Comparison of ENCODE assay signal across 8 mouse cellular contexts in genomic region chr8:72240951-72241350, GRCm38 (mm10). TPM values are rescaled to one million over a fixed set of nuclear protein-coding genes. Genes with fewer than 3 reads are reported as not detected.
A peak's percentile ranks its signal among the peaks of the same experiment; 100 is the strongest.
DNase-seq lines count a peak whose midpoint lies in the region; ATAC-seq and TF ChIP-seq lines count a peak whose summit lies in the region.

No protein-coding gene starts in this region.

- no peaks in the 10 kb centered on the region for H3K27me3 ChIP-seq in cerebellum, adult 2 months (ENCODE audit: control insufficient read depth, insufficient read depth, low read length)

- peaks cover 56% of the 10 kb centered on the region for H3K79me2 ChIP-seq in macrophage (ENCODE audit: inconsistent target)

- no peak for ATAC-seq in megakaryocyte progenitor cell, adult 5-6 weeks (replicated peaks; ENCODE audit: poor library complexity)

- TF ChIP-seq CTCF in layer of hippocampus, adult 2 months (conservative IDR thresholded peaks at IDR 0.05), result no peak
- TF ChIP-seq CTCF in cerebellum, adult 2 months (IDR thresholded peaks at IDR 0.05; ENCODE audit: borderline replicate concordance, insufficient read depth, low read depth, low read length), result no peak

- no peak for TF ChIP-seq POLR2A in cerebellum, adult 2 months (IDR thresholded peaks at IDR 0.05; ENCODE audit: borderline replicate concordance, insufficient read depth, low read length)

- H3K36me3 ChIP-seq in macrophage (ENCODE audit: inconsistent target), result peaks cover under 1% of the 10 kb centered on the region; the same call in 1 of the 2 replicates

- H3K4me1 ChIP-seq in cerebellum, adult 2 months (ENCODE audit: control insufficient read depth, insufficient read depth, low read length), result peaks cover 15% of the 10 kb centered on the region

- DNase-seq in layer of hippocampus, adult 2 months (ENCODE audit: low spot score in 2 of 2), result no peak
- DNase-seq in layer of hippocampus, postnatal 25 days (ENCODE audit: extremely low spot score in 1 of 2, low spot score in 1 of 2), result no peak
- peak in 1 of 2 experiments; percentile 21 for DNase-seq in cerebellum, adult 2 months
- peak; percentile 28 for DNase-seq in heart, postnatal 4 days
- DNase-seq in left cerebral cortex, postnatal 14 days (ENCODE audit: low spot score in 2 of 2), result no peak
- no peak for DNase-seq in natural killer cell, adult 2 months (ENCODE audit: low spot score in 2 of 2)

- WGBS in cerebellum, adult 2 months, result 35% methylated on average over 7 of the region's 7 CpGs
- WGBS in macrophage (ENCODE audit: missing documents), result 56% methylated on average over 7 of the region's 7 CpGs

- peak overlapping the region; percentile 98; the same call in 1 of the 2 replicates for H3K27ac ChIP-seq in layer of hippocampus, adult 2 months
- H3K27ac ChIP-seq in cerebellum, adult 2 months (ENCODE audit: insufficient read depth, low read length), result no peak overlapping the region
- H3K27ac ChIP-seq in macrophage, result no peak overlapping the region

- intact Hi-C loops in left cerebral cortex, postnatal 14 days (cut with DNase I), result loop anchor here (10.0 kb wide), 1 partner anchor 66 kb away; no protein-coding TSS in a partner anchor

- peak overlapping the region; percentile 78 for H3K4me3 ChIP-seq in layer of hippocampus, adult 2 months
- peak overlapping the region; percentile 56 for H3K4me3 ChIP-seq in cerebellum, adult 2 months (replicated peaks; ENCODE audit: insufficient read depth, low read depth, low read length)
- peak overlapping the region; percentile 92 for H3K4me3 ChIP-seq in macrophage (ENCODE audit: inconsistent target)

RNA-seq across cellular contexts. Expression of gene Ap1m1, which starts 1.1 kb away (rescaled TPM):
- total RNA-seq in layer of hippocampus, adult 2 months (2021), result 10 to 100 TPM; 93.4 to 95.1 TPM
- 10 to 100 TPM; 85.8 to 96.2 TPM for total RNA-seq in layer of hippocampus, postnatal 25 days (2021)
- polyA plus RNA-seq in cerebellum, adult 2 months (2012; rRNA removed), result 109 and 112 TPM in 2 replicates
- 10 to 100 TPM; 66.5 to 71.7 TPM for total RNA-seq in heart, postnatal 4 days (2021)
- total RNA-seq in macrophage (2018; cell fraction: chromatin; rRNA removed), result 10 to 100 TPM; 43.3 to 86.7 (median 64.3) TPM
- total RNA-seq in macrophage (2018; cell fraction: cytosol; rRNA removed), result 10 to 100 TPM; 37.3 to 55.1 (median 46.4) TPM
- total RNA-seq in macrophage (2018; cell fraction: nucleus; rRNA removed), result 10 to 100 TPM; 37.9 to 68.9 (median 48.9) TPM
- 43.7 to 76.1 TPM (median 50.7 TPM) in 3 replicates for polyA plus RNA-seq in macrophage (2018)
- total RNA-seq in left cerebral cortex, postnatal 14 days (2021), result 100 to 1,000 TPM; 100 to 104 TPM
- total RNA-seq in megakaryocyte progenitor cell, adult 5-6 weeks (2015), result 88.1 and 90.6 TPM in 2 replicates
- total RNA-seq in megakaryocyte progenitor cell, adult 5-6 weeks (2017), result 52.4 and 65.4 TPM in 2 replicates

RNA-seq across cellular contexts. Expression of gene Fam32a, which starts 21.4 kb away (rescaled TPM):
- total RNA-seq in layer of hippocampus, adult 2 months (2021), result 10 to 100 TPM; 56.1 to 63.4 TPM
- total RNA-seq in layer of hippocampus, postnatal 25 days (2021), result 10 to 100 TPM; 57.4 to 60.6 TPM
- 71.2 and 78.5 TPM in 2 replicates for polyA plus RNA-seq in cerebellum, adult 2 months (2012; rRNA removed)
- total RNA-seq in heart, postnatal 4 days (2021), result 10 to 100 TPM; 25.4 to 26.5 TPM
- 10 to 100 TPM; 14.7 to 41.6 (median 26.0) TPM for total RNA-seq in macrophage (2018; cell fraction: chromatin; rRNA removed)
- 10 to 100 TPM; 50.2 to 73.9 (median 58.4) TPM for total RNA-seq in macrophage (2018; cell fraction: cytosol; rRNA removed)
- total RNA-seq in macrophage (2018; cell fraction: nucleus; rRNA removed), result 10 to 100 TPM; 21.7 to 63.1 (median 34.0) TPM
- 53.0 to 65.8 TPM (median 59.4 TPM) in 3 replicates for polyA plus RNA-seq in macrophage (2018)
- total RNA-seq in left cerebral cortex, postnatal 14 days (2021), result 10 to 100 TPM; 50.5 to 53.2 TPM
- 40.5 and 44.9 TPM in 2 replicates for total RNA-seq in megakaryocyte progenitor cell, adult 5-6 weeks (2015)
- total RNA-seq in megakaryocyte progenitor cell, adult 5-6 weeks (2017), result 37.5 and 39.1 TPM in 2 replicates

RNA-seq across cellular contexts. Expression of gene Gm11034, which starts 27.5 kb away (rescaled TPM):
- total RNA-seq in layer of hippocampus, adult 2 months (2021), result not detected
- total RNA-seq in layer of hippocampus, postnatal 25 days (2021), result not detected
- polyA plus RNA-seq in cerebellum, adult 2 months (2012; rRNA removed), result not detected in 2 replicates
- total RNA-seq in heart, postnatal 4 days (2021), result not detected
- total RNA-seq in macrophage (2018; cell fraction: chromatin; rRNA removed), result not detected
- not detected for total RNA-seq in macrophage (2018; cell fraction: cytosol; rRNA removed)
- not detected for total RNA-seq in macrophage (2018; cell fraction: nucleus; rRNA removed)
- not detected in 3 replicates for polyA plus RNA-seq in macrophage (2018)
- not detected for total RNA-seq in left cerebral cortex, postnatal 14 days (2021)
- total RNA-seq in megakaryocyte progenitor cell, adult 5-6 weeks (2015), result not detected in 2 replicates
- not detected in 2 replicates for total RNA-seq in megakaryocyte progenitor cell, adult 5-6 weeks (2017)

RNA-seq across cellular contexts. Expression of gene Cib3, which starts 28.3 kb away (rescaled TPM):
- not detected for total RNA-seq in layer of hippocampus, adult 2 months (2021)
- total RNA-seq in layer of hippocampus, postnatal 25 days (2021), result not detected
- polyA plus RNA-seq in cerebellum, adult 2 months (2012; rRNA removed), result not detected in 2 replicates
- total RNA-seq in heart, postnatal 4 days (2021), result not detected
- total RNA-seq in macrophage (2018; cell fraction: chromatin; rRNA removed), result under 1 TPM in 3 of 26 experiments, not detected in 23; 0.39 to 0.99 (median 0.45) TPM
- total RNA-seq in macrophage (2018; cell fraction: cytosol; rRNA removed), result under 1 TPM in 4 of 26 experiments, not detected in 22; 0.22 to 0.25 (median 0.23) TPM
- total RNA-seq in macrophage (2018; cell fraction: nucleus; rRNA removed), result under 1 TPM in 3 of 26 experiments, not detected in 23; 0.29 to 0.41 (median 0.32) TPM
- not detected in 3 replicates for polyA plus RNA-seq in macrophage (2018)
- total RNA-seq in left cerebral cortex, postnatal 14 days (2021), result not detected
- total RNA-seq in megakaryocyte progenitor cell, adult 5-6 weeks (2015), result not detected in 2 replicates
- total RNA-seq in megakaryocyte progenitor cell, adult 5-6 weeks (2017), result not detected in 2 replicates

RNA-seq across cellular contexts. Expression of gene Hsh2d, which starts 51.5 kb away (rescaled TPM):
- under 1 TPM; 0.20 to 0.25 TPM for total RNA-seq in layer of hippocampus, adult 2 months (2021)
- not detected for total RNA-seq in layer of hippocampus, postnatal 25 days (2021)
- 0.11 TPM in 1 of 2 replicates, not detected in the other for polyA plus RNA-seq in cerebellum, adult 2 months (2012; rRNA removed)
- under 1 TPM in 1 of 2 experiments, not detected in 1; 0.14 TPM for total RNA-seq in heart, postnatal 4 days (2021)
- 1 to 10 TPM in 7 of 26 experiments, under 1 TPM in 11, not detected in 8; 0.37 to 1.9 (median 0.94) TPM for total RNA-seq in macrophage (2018; cell fraction: chromatin; rRNA removed)
- total RNA-seq in macrophage (2018; cell fraction: cytosol; rRNA removed), result 1 to 10 TPM in 12 of 26 experiments, under 1 TPM in 14; 0.09 to 4.3 (median 0.71) TPM
- total RNA-seq in macrophage (2018; cell fraction: nucleus; rRNA removed), result 1 to 10 TPM in 14 of 26 experiments, under 1 TPM in 8, not detected in 4; 0.45 to 6.1 (median 2.4) TPM
- polyA plus RNA-seq in macrophage (2018), result 0.14 to 0.27 TPM (median 0.20 TPM) in 3 replicates
- total RNA-seq in left cerebral cortex, postnatal 14 days (2021), result not detected
- total RNA-seq in megakaryocyte progenitor cell, adult 5-6 weeks (2015), result 6.6 and 8.7 TPM in 2 replicates
- total RNA-seq in megakaryocyte progenitor cell, adult 5-6 weeks (2017), result 4.5 and 5.9 TPM in 2 replicates
